In the genomic region with DNA sequence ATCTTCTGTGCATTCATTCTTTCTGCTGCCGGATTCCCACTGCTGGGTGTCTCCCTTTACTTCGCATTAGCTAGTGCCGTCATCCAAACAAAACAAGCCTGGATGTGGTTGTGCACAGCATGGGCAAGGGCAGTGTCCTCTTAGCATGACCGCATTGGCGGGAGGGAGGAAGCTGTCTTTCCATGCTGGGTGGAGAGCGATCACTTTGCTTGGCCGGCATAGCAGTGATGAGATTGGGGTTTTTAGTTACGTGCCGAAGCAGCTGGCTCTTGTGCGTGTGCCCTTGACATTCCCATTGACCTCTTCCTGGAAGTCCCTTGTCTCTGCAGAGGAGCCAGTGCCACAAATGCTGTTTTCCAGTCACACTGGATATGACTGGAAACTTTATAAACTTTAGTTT, we compare ENCODE assay signal across 16 mouse cellular contexts.
A peak's percentile ranks its signal among the peaks of the same experiment; 100 is the strongest.
DNase-seq lines count a peak whose midpoint lies in the region; ATAC-seq and TF ChIP-seq lines count a peak whose summit lies in the region.
"Had no signal": no experiment of that assay in that cellular context is flagged by ENCODE, and none has a peak within 500 bp of the region (broad histone marks: within the 10 kb centered on the region; RNA-seq: fewer than 3 reads in every experiment).

No protein-coding gene starts in this region.

- 54% methylated on average over 10 of the region's 10 CpGs for WGBS in kidney, postnatal 0 days
- 59% methylated on average over 10 of the region's 10 CpGs for WGBS in kidney, adult 2 months
- 48% methylated on average over 10 of the region's 10 CpGs for WGBS in heart, embryonic 12.5 days
- WGBS in lung, postnatal 0 days = 54% methylated on average over 10 of the region's 10 CpGs
- WGBS in forebrain, embryonic 15.5 days = 87% methylated on average over 10 of the region's 10 CpGs

- H3K4me3 ChIP-seq in kidney, postnatal 0 days (replicated peaks; ENCODE audit: low read depth, low read length) = no peak overlapping the region
- no peak overlapping the region for H3K4me3 ChIP-seq in kidney, adult 2 months (ENCODE audit: insufficient read depth, low read depth, low read length)
- no peak overlapping the region for H3K4me3 ChIP-seq in gastrocnemius, adult 2 months
- H3K4me3 ChIP-seq in heart, embryonic 12.5 days = no peak overlapping the region
- no peak overlapping the region for H3K4me3 ChIP-seq in lung, postnatal 0 days (ENCODE audit: low read depth, low read length)
- no peak overlapping the region for H3K4me3 ChIP-seq in forebrain, embryonic 15.5 days
- H3K4me3 ChIP-seq: embryonic facial prominence, embryonic 13.5 days; hindbrain, embryonic 10.5 days had no signal

- no peaks in the 10 kb centered on the region for H3K36me3 ChIP-seq in kidney, postnatal 0 days (ENCODE audit: insufficient read depth, low read length)
- no peaks in the 10 kb centered on the region for H3K36me3 ChIP-seq in kidney, adult 2 months (ENCODE audit: control insufficient read depth, insufficient read depth, low read length)
- H3K36me3 ChIP-seq in heart, embryonic 12.5 days = no peaks in the 10 kb centered on the region
- H3K36me3 ChIP-seq in lung, postnatal 0 days (ENCODE audit: insufficient read depth, low read length) = no peaks in the 10 kb centered on the region
- no peaks in the 10 kb centered on the region for H3K36me3 ChIP-seq in forebrain, embryonic 15.5 days
- H3K36me3 ChIP-seq: embryonic facial prominence, embryonic 13.5 days; G1E; hindbrain, embryonic 10.5 days had no signal

- peak; percentile 53 for DNase-seq in kidney, postnatal 0 days (ENCODE audit: low spot score)
- DNase-seq in kidney, adult 2 months = no peak
- DNase-seq in gastrocnemius, adult 2 months = peak; percentile 60
- DNase-seq in lung, postnatal 0 days (ENCODE audit: low spot score) = peak; percentile 54
- no peak for DNase-seq in retina, embryonic 14.5 days (ENCODE audit: low spot score)
- no peak for DNase-seq in frontal cortex, postnatal 25 days (ENCODE audit: low spot score in 2 of 2)
- DNase-seq: adrenal gland, adult 2 months; cerebellum, adult 11-12 months; kidney, postnatal 10 days had no signal

- no peaks in the 10 kb centered on the region for H3K9me3 ChIP-seq in kidney, postnatal 0 days (replicated peaks; ENCODE audit: low read length)
- H3K9me3 ChIP-seq in heart, embryonic 12.5 days (replicated peaks) = no peaks in the 10 kb centered on the region
- H3K9me3 ChIP-seq in lung, postnatal 0 days (ENCODE audit: low read length) = no peaks in the 10 kb centered on the region
- H3K9me3 ChIP-seq in forebrain, embryonic 15.5 days = no peaks in the 10 kb centered on the region
- H3K9me3 ChIP-seq: embryonic facial prominence, embryonic 13.5 days; G1E; hindbrain, embryonic 10.5 days had no signal

- no peak overlapping the region for H3K4me2 ChIP-seq in kidney, postnatal 0 days (ENCODE audit: low read length)
- H3K4me2 ChIP-seq in heart, embryonic 12.5 days = peak overlapping the region; percentile 6; the same call in 1 of the 2 replicates
- H3K4me2 ChIP-seq in lung, postnatal 0 days (replicated peaks; ENCODE audit: low read depth, low read length) = no peak overlapping the region
- H3K4me2 ChIP-seq in forebrain, embryonic 15.5 days (replicated peaks) = no peak overlapping the region
- H3K4me2 ChIP-seq: embryonic facial prominence, embryonic 13.5 days; midbrain, embryonic 11.5 days had no signal

- intact Hi-C loops in gastrocnemius, adult 2 months (cut with DNase I) = loop anchor here (5.0 kb wide), 2 partner anchors 149 to 151 kb away; partner anchors contain the start of gene Bach2

- H3K27ac ChIP-seq in kidney, postnatal 0 days = no peak overlapping the region
- no peak overlapping the region for H3K27ac ChIP-seq in kidney, adult 2 months (ENCODE audit: insufficient read depth, low read depth, low read length)
- peak overlapping the region; percentile 58 for H3K27ac ChIP-seq in gastrocnemius, adult 2 months
- peak overlapping the region; percentile 23; the same call in 1 of the 2 replicates for H3K27ac ChIP-seq in heart, embryonic 12.5 days (ENCODE audit: poor library complexity, severe bottlenecking)
- peak overlapping the region; percentile 75 for H3K27ac ChIP-seq in lung, postnatal 0 days (ENCODE audit: low read length)
- no peak overlapping the region for H3K27ac ChIP-seq in forebrain, embryonic 15.5 days (replicated peaks)

- H3K27me3 ChIP-seq in kidney, postnatal 0 days (ENCODE audit: insufficient read depth, low read length) = no peaks in the 10 kb centered on the region
- H3K27me3 ChIP-seq in kidney, adult 2 months (replicated peaks; ENCODE audit: control insufficient read depth, insufficient read depth, low read length) = no peaks in the 10 kb centered on the region
- H3K27me3 ChIP-seq in heart, embryonic 12.5 days (replicated peaks) = no peaks in the 10 kb centered on the region
- H3K27me3 ChIP-seq in lung, postnatal 0 days (replicated peaks; ENCODE audit: insufficient read depth, low read length) = no peaks in the 10 kb centered on the region
- no peaks in the 10 kb centered on the region for H3K27me3 ChIP-seq in forebrain, embryonic 15.5 days
- H3K27me3 ChIP-seq: embryonic facial prominence, embryonic 13.5 days had no signal

- no peak overlapping the region for H3K9ac ChIP-seq in kidney, postnatal 0 days (ENCODE audit: low read depth, low read length)
- H3K9ac ChIP-seq in heart, embryonic 12.5 days = no peak overlapping the region
- no peak overlapping the region for H3K9ac ChIP-seq in lung, postnatal 0 days (replicated peaks; ENCODE audit: low read depth)
- no peak overlapping the region for H3K9ac ChIP-seq in forebrain, embryonic 15.5 days (replicated peaks)
- H3K9ac ChIP-seq: embryonic facial prominence, embryonic 13.5 days had no signal

- TF ChIP-seq EP300 in lung, postnatal 0 days (IDR thresholded peaks at IDR 0.05) = no peak; the same call in 1 of the 2 replicates

- no peak for TF ChIP-seq CTCF in kidney, postnatal 0 days (IDR thresholded peaks at IDR 0.05; ENCODE audit: low read depth)
- no peak for TF ChIP-seq CTCF in kidney, adult 2 months (conservative IDR thresholded peaks at IDR 0.05; ENCODE audit: insufficient read depth, insufficient read length, low read depth, low read length)
- TF ChIP-seq CTCF in gastrocnemius, adult 2 months (IDR thresholded peaks at IDR 0.05) = no peak
- TF ChIP-seq CTCF in lung, postnatal 0 days (IDR thresholded peaks at IDR 0.05) = no peak

- 0 out of 2 replicates have a peak, but pooled peaks have one; percentile 16 for ATAC-seq in kidney, postnatal 0 days (replicated peaks; ENCODE audit: low FRiP score, low read depth)
- ATAC-seq in heart, embryonic 12.5 days (ENCODE audit: insufficient number of reproducible peaks, low FRiP score) = no peak
- ATAC-seq in lung, postnatal 0 days = peak; percentile 35
- ATAC-seq in forebrain, embryonic 15.5 days (replicated peaks) = no peak
- ATAC-seq: inflammation-experienced regulatory T-cells, adult 6 months had no signal

- H3K4me1 ChIP-seq in kidney, postnatal 0 days (replicated peaks; ENCODE audit: insufficient read depth, low read length) = peaks cover 22% of the 10 kb centered on the region; the same call in 1 of the 2 replicates
- H3K4me1 ChIP-seq in kidney, adult 2 months (ENCODE audit: control insufficient read depth, insufficient read depth, low read length) = no peaks in the 10 kb centered on the region
- H3K4me1 ChIP-seq in heart, embryonic 12.5 days (replicated peaks) = peaks cover 53% of the 10 kb centered on the region
- peaks cover 30% of the 10 kb centered on the region; the same call in 1 of the 2 replicates for H3K4me1 ChIP-seq in lung, postnatal 0 days (ENCODE audit: insufficient read depth, low read depth, low read length)
- H3K4me1 ChIP-seq in forebrain, embryonic 15.5 days = peaks cover 65% of the 10 kb centered on the region

- no peak for TF ChIP-seq POLR2A in kidney, adult 2 months (IDR thresholded peaks at IDR 0.05; ENCODE audit: low read depth, low read length)

Comparison
In these comparisons a context has a peak if more than half of its experiments do, and no peak if none do; other contexts are left out.
1. DNase-seq: peak in kidney, postnatal 0 days (single experiment), gastrocnemius, adult 2 months (single experiment) and lung, postnatal 0 days (single experiment); none in kidney, adult 2 months (single experiment), retina, embryonic 14.5 days (single experiment) and frontal cortex, postnatal 25 days (0 of 2).
2. ATAC-seq: peak in kidney, postnatal 0 days (single experiment) and lung, postnatal 0 days (single experiment); none in heart, embryonic 12.5 days (single experiment) and forebrain, embryonic 15.5 days (single experiment).
3. H3K27ac ChIP-seq: peak in gastrocnemius, adult 2 months (single experiment), heart, embryonic 12.5 days (single experiment) and lung, postnatal 0 days (single experiment); none in kidney, postnatal 0 days (single experiment), kidney, adult 2 months (single experiment) and forebrain, embryonic 15.5 days (single experiment).